ENCODE assay signal across 8 mouse cellular contexts in the genomic region with DNA sequence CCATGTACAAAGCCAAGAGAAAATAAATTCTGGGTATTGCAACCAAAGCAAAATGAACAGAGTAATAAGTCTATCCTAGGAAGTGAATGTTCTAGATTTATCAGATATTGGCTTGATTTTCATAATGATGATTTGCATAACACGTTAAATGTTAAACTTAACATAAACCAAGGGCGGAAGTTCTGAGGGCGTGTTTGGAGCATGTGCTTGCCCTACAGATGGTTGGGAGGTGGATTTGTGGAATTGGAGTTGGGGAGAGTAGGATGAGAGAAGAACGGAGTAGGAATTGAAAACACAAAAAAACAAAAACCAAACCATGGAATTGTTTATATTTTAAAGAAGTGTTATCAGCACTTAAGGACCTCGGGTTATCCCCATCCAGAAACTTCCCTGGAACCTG. TPM values are rescaled to one million over a fixed set of nuclear protein-coding genes. Genes with fewer than 3 reads are reported as not detected.
DNase-seq lines count a peak whose midpoint lies in the region; ATAC-seq and TF ChIP-seq lines count a peak whose summit lies in the region.

No protein-coding gene starts in this region.

- no peak for TF ChIP-seq EP300 in heart, adult 2 months (IDR thresholded peaks at IDR 0.05; ENCODE audit: insufficient read depth, low read depth, low read length)

- peak overlapping the region; percentile 49 for H3K4me2 ChIP-seq in forebrain, embryonic 15.5 days (replicated peaks)
- H3K4me2 ChIP-seq in liver, embryonic 13.5 days, result peak overlapping the region; percentile 78

- H3K36me3 ChIP-seq in heart, adult 2 months (ENCODE audit: control insufficient read depth, insufficient read depth, low read length), result no peaks in the 10 kb centered on the region
- H3K36me3 ChIP-seq in forebrain, embryonic 15.5 days, result no peaks in the 10 kb centered on the region
- H3K36me3 ChIP-seq in liver, embryonic 13.5 days, result no peaks in the 10 kb centered on the region

- 65% methylated on average over 5 of the region's 5 CpGs for WGBS in heart, adult 2 months
- WGBS in forebrain, embryonic 15.5 days, result 80% methylated on average over 5 of the region's 5 CpGs
- WGBS in liver, embryonic 13.5 days (ENCODE audit: insufficient replicate concordance), result 57% methylated on average over 5 of the region's 5 CpGs

- TF ChIP-seq CTCF in heart, adult 2 months (IDR thresholded peaks at IDR 0.05), result no peak

- peak overlapping the region; percentile 53 for H3K4me3 ChIP-seq in heart, adult 2 months
- H3K4me3 ChIP-seq in forebrain, embryonic 15.5 days, result peak overlapping the region; percentile 68
- peak overlapping the region; percentile 76 for H3K4me3 ChIP-seq in liver, embryonic 13.5 days (replicated peaks)

- no peak for DNase-seq in heart, adult 2 months
- no peak for DNase-seq in heart, postnatal 25 days (ENCODE audit: low spot score)
- DNase-seq in A20 (ENCODE audit: low read depth, low spot score), result peak; percentile 6
- no peak for DNase-seq in liver, embryonic 13.5 days
- no peak for DNase-seq in natural killer cell, adult 2 months (ENCODE audit: low spot score in 2 of 2)
- DNase-seq in adrenal gland, adult (ENCODE audit: inconsistent age in 2 of 2, low spot score in 1 of 2), result no peak
- no peak for DNase-seq in embryo, embryonic 10.5 days (ENCODE audit: low spot score)

- no peak for TF ChIP-seq POLR2A in heart, adult 2 months (IDR thresholded peaks at IDR 0.05; ENCODE audit: insufficient read depth, low read depth, low read length)

- intact Hi-C loops in heart, adult 2 months (cut with DNase I), result no loop called here
- intact Hi-C loops in heart, postnatal 25 days (cut with DNase I), result no loop called here

- H3K9me3 ChIP-seq in forebrain, embryonic 15.5 days, result no peaks in the 10 kb centered on the region
- H3K9me3 ChIP-seq in liver, embryonic 13.5 days (replicated peaks), result no peaks in the 10 kb centered on the region

- peak overlapping the region; percentile 65 for H3K27ac ChIP-seq in heart, adult 2 months
- no peak overlapping the region for H3K27ac ChIP-seq in forebrain, embryonic 15.5 days (replicated peaks)
- no peak overlapping the region for H3K27ac ChIP-seq in liver, embryonic 13.5 days

- no peaks in the 10 kb centered on the region for H3K27me3 ChIP-seq in heart, adult 2 months (ENCODE audit: control insufficient read depth, insufficient read depth, low read length)
- no peaks in the 10 kb centered on the region for H3K27me3 ChIP-seq in forebrain, embryonic 15.5 days
- no peaks in the 10 kb centered on the region for H3K27me3 ChIP-seq in liver, embryonic 13.5 days

- peaks cover 3% of the 10 kb centered on the region for H3K4me1 ChIP-seq in heart, adult 2 months (ENCODE audit: control insufficient read depth, insufficient read depth, low read length)
- 0 out of 2 replicates have a peak, but pooled peaks cover 6% of the 10 kb centered on the region for H3K4me1 ChIP-seq in forebrain, embryonic 15.5 days
- H3K4me1 ChIP-seq in liver, embryonic 13.5 days (replicated peaks), result peaks cover 11% of the 10 kb centered on the region

- no peaks in the 10 kb centered on the region for H3K79me2 ChIP-seq in heart, adult 2 months (replicated peaks; ENCODE audit: control insufficient read depth, insufficient read depth, low read length)

- H3K9ac ChIP-seq in heart, adult 2 months (ENCODE audit: low read depth, low read length), result no peak overlapping the region
- peak overlapping the region; percentile 74; the same call in 1 of the 2 replicates for H3K9ac ChIP-seq in forebrain, embryonic 15.5 days (replicated peaks)
- peak overlapping the region; percentile 86 for H3K9ac ChIP-seq in liver, embryonic 13.5 days

- no peak for ATAC-seq in forebrain, embryonic 15.5 days (replicated peaks)
- ATAC-seq in liver, embryonic 13.5 days (ENCODE audit: low read depth), result no peak

RNA-seq across cellular contexts. Expression of gene Mtmr1, which starts 0.5 kb away (rescaled TPM):
- total RNA-seq in heart, adult 2 months (2021), result 10 to 100 TPM; 21.4 to 30.0 TPM
- polyA plus RNA-seq in heart, adult 2 months (2012; rRNA removed), result 8.3 and 13.4 TPM in 2 replicates
- 10 to 100 TPM; 27.6 to 27.8 TPM for total RNA-seq in heart, postnatal 25 days (2021)
- polyA plus RNA-seq in forebrain, embryonic 15.5 days (2015; fragmentation: Nextera tagmentation; extraction: Ambion mirVana), result 18.5 and 20.2 TPM in 2 replicates
- polyA plus RNA-seq in liver, embryonic 13.5 days (2015; fragmentation: Nextera tagmentation; extraction: Ambion mirVana), result 5.5 and 6.2 TPM in 2 replicates
